Mouse (Mus musculus): ENCODE data around the gene Gipc2. TPM values are rescaled to one million over a fixed set of nuclear protein-coding genes. Genes with fewer than 3 reads are reported as not detected.

Gene Gipc2
- total RNA-seq, 2 experiments from 2014 or later = 3.5 to 4.6 TPM

GRCm38 (mm10) chr3:152117941-152118340, 48.1 kb downstream of the Gipc2 start:
- DNase-seq = no peak

DNA sequence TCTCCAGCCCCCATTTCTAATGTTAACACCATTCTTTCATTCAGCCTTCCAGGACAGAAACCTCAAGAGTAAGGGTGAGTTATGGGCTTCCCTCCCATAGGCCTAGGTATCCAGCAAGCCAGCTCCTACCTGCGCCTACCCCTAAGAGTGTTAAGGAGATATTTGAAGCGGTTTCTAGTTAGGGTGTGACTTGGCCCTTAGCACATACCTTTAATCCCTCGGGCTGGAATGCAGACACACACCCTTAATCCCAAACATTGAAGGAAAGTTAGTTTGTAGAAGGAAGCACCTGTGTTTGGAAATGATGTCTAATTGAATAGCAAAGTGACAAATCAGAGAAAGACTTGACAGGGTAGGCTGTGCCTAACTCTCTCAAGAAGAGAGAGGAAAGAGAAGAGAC, 49.9 kb downstream of the Gipc2 start:
- DNase-seq = no peak

GRCm38 (mm10) chr3:152114786-152115185, 51.2 kb downstream of the Gipc2 start:
- DNase-seq = peak; percentile 89

DNA sequence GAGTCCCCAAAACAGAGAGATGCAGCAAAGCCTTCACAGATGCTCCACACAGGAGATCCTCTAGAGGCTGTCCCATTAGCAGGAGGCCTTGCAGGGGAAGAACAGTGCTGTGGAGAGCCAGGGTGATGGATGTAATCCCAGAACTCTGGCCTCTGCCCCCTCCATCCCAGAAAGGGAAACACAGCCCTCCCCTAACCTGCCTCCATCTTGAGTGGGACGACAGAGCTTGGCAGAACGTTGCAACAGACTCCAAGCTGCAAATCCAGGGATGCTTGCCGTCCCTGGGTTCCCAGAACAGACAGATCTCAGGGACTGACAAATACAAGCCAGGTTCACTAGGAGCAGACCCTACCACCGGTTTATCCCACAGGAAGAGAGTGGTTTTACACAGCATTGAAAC, 51.8 kb downstream of the Gipc2 start:
- DNase-seq = no peak

DNA sequence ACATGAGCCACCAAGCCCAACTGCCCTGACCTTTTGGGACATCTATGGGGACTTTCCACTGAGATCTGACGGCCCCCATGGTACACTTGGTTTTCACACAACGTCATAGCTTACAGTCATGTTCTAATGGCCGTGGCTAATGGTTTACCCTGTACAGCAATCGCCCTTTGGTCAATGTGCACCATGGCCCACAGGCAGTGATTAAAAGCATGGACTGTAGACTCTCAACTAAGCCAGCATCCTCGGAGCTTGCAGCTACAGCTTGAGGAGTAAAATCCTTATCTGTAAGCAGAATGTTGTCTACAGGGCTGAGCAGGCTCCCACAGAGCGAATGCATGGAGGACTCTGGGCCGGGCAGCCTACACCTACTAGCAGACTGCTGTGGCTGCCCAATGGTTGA, 52.5 kb downstream of the Gipc2 start:
- DNase-seq = no peak

GRCm38 (mm10) chr3:152112664-152113063, 53.4 kb downstream of the Gipc2 start:
- no peak for DNase-seq

GRCm38 (mm10) chr3:152111482-152111881, 54.5 kb downstream of the Gipc2 start:
- DNase-seq = no peak

- peak; percentile 90 for DNase-seq
Observed at GRCm38 (mm10) chr3:152111081-152111480, 54.9 kb downstream of the Gipc2 start.

- DNase-seq = no peak
Observed at GRCm38 (mm10) chr3:152109260-152109587, 56.8 kb downstream of the Gipc2 start.

GRCm38 (mm10) chr3:152108560-152109259, 57.3 kb downstream of the Gipc2 start:
- DNase-seq = no peak

DNA sequence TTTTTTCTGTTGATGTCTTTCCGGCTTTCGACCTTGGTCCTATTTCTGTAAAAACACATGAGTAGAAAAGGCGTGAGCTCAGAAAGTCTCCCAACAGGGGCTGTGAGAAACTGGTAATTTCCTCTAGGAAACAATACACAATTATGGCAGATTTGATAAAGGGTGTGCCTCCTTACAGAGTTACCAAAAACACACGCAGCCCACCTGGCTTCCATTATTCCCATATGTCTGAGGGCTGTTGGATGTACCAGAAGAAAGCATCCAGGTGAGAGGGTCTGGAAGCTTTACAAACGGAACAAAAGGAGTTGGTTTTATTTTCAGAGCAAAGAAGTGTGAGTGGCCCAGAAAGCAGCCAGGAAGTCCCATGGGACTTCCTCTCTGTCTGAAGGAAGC, 58.0 kb downstream of the Gipc2 start:
- no peak for DNase-seq

DNA sequence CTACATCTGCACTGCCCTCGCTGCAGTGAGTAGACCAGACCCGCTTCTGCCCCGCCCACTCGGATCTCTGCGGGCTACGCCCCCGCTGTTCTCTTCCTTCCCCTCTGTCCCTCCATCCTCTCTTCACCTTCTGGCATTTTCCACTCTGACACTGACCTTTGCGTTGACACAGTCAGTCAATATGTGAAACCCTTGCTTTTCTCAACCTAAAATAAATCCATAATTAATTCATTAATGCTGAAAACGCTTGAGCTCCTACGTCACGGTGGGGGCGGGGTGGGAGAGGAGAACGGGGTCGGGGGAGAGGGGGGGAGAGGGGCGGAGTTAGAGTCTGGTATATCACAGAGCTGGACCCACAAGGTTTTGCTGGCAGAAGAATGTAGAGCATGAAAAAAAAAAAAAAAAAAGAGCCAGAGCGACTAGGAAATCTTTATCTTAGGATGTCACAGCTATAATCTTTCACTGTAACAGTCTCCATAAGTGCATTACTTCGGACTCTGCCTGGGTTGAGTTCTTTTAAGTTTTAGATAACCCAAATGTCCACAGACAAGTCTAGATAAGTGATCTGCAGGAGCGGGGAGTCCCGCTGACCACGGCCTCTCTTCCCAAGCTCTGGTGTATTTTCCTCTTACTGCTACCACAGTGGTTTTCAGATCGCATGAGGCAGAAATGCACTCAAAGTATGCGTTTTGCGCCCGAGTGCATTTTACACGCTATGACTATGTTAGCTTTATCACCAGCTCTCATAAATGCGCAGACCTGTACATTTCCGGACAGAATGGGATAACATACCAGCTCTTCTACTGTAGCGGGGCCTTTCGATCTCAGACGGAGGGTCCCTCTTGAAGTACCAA, 58.7 kb downstream of the Gipc2 start:
- no peak for DNase-seq

DNA sequence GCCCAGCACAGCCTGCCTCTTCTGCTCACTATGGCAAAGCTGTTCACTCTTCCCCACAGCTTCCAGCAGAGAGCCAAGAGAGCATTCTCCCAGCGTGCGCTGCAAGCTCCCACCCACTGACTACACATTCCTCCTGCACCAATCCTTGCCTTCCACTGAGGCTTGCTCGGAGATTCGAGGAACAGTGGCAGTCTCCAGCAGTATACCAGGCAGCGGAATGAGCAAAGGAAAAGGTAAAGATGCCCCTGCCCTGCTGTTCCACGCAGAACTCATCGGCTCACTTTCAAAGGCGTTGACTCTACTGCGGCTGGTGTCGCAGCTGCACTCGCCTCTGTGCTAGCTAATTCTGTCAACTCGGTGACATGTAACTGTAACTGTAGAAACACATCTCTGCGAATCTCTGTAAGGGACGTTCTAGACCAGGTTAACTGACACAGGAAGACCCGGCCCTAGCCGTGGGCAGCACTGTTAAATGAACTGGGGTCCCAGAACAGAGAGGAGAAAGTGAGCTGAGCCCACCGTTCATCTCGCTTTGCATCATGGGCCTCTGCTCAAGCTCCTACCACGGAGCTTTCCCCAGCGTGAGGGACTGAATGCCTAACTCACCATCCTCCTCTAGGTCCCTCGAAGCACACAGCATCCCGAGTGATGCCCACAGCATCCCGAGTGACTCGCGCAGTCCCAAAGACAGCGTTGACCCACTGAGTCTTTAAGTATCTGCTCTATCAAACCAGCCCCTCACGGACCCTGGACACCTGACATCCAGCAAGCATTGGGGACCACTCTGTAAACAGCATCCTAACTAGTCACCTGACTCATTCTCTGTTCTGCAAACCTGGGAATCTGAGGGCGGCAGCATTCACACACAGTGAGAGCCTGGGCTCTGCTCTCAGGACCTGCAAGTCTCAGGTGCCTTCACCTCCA, 59.5 kb downstream of the Gipc2 start:
- no peak for DNase-seq

GRCm38 (mm10) chr3:152105341-152105740, 60.7 kb downstream of the Gipc2 start:
- peak; percentile 75 for DNase-seq

- no peak for DNase-seq
Observed at GRCm38 (mm10) chr3:152103381-152103780, 62.6 kb downstream of the Gipc2 start.

DNA sequence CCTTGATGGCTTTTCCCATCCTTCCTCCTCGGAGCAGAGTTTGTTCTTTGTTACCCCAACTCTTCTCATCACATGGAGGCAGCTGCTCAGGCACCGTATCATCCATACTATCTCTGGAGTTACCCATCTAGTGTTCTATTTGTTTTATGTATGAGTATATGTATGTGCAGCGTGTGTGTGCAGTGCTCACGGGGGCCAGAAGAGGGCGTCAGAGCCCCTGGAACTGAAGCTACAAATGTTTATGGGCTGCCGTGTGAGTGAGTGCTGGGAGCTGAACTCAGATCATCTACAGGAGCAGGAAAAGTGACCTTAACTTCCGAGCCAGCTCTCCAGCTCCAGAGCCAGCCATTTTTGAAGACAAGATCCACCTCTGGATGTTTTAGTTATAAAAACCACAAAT, 64.6 kb downstream of the Gipc2 start:
- DNase-seq = no peak

GRCm38 (mm10) chr3:152100119-152100818, 65.8 kb downstream of the Gipc2 start:
- DNase-seq = no peak

GRCm38 (mm10) chr3:152095030-152095429, 71.0 kb downstream of the Gipc2 start:
- DNase-seq = peak; percentile 37

- DNase-seq = no peak
Observed at GRCm38 (mm10) chr3:152092385-152093057, 73.5 kb downstream of the Gipc2 start.

- peak; percentile 69 for DNase-seq
Observed at GRCm38 (mm10) chr3:152089178-152089577, 76.9 kb downstream of the Gipc2 start.

- DNase-seq = no peak
Observed at GRCm38 (mm10) chr3:152081381-152081780, 84.6 kb downstream of the Gipc2 start.

DNA sequence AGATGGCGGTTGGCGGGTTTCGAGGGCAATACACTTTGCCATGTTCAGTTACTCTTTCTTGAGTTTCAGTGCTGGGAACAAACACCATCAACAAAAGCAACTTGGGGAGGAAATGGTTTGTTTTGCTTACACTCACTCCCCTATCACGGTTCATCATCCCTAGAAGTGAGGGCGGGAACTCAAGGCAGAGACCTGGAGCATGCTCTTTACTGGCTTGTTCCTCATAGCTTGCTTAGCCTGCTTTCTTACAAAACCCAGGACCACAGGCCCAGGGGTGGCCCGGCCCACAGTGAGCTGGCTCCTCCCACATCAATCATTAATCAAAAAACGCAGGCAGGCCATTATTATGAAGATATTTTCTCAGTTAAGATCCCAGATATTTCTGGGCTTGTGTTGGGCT, 89.9 kb downstream of the Gipc2 start:
- no peak for DNase-seq

All from heart, postnatal 4 days (tissue).